Mouse (Mus musculus) embryonic fibroblast, embryonic 13.5 days (primary cell): ENCODE measurements around the gene Lmcd1.

ENCODE experiments used
- CTCF ChIP-seq: IDR thresholded peaks from 2 replicates; pipeline ENCODE4 v1.5.1; 2011; ENCODE audit warnings: mild to moderate bottlenecking, control low read depth, low read length, moderate library complexity, borderline replicate concordance; ENCODE audit not compliant: insufficient read depth
- POLR2A ChIP-seq: IDR thresholded peaks from 2 replicates; pipeline ENCODE4 v1.6.1; 2011; ENCODE audit warnings: low read depth, mild to moderate bottlenecking, control low read depth, low read length, moderate library complexity

- no peak for TF ChIP-seq POLR2A
- no peak for TF ChIP-seq CTCF
Measured at GRCm38 (mm10) chr6:112337667-112338066, 64.1 kb downstream of the Lmcd1 start.
